Mouse (Mus musculus) central nervous system, embryonic 11.5 days (tissue): ENCODE results near the gene Hoxa7. TPM values are rescaled to one million over a fixed set of nuclear protein-coding genes. Genes with fewer than 3 reads are reported as not detected.

ENCODE experiments used
- polyA plus RNA-seq: library from polyadenylated mRNA; depleted of rRNA; stranded (reverse); fragments of >200 nt; gene quantifications from 2 replicates; pipeline ENCODE4 v1.2.3, GENCODE M21; 2012; rRNA removed

Gene Hoxa7
- polyA plus RNA-seq, result 0.77 and 23.7 TPM in 2 replicates

DNA sequence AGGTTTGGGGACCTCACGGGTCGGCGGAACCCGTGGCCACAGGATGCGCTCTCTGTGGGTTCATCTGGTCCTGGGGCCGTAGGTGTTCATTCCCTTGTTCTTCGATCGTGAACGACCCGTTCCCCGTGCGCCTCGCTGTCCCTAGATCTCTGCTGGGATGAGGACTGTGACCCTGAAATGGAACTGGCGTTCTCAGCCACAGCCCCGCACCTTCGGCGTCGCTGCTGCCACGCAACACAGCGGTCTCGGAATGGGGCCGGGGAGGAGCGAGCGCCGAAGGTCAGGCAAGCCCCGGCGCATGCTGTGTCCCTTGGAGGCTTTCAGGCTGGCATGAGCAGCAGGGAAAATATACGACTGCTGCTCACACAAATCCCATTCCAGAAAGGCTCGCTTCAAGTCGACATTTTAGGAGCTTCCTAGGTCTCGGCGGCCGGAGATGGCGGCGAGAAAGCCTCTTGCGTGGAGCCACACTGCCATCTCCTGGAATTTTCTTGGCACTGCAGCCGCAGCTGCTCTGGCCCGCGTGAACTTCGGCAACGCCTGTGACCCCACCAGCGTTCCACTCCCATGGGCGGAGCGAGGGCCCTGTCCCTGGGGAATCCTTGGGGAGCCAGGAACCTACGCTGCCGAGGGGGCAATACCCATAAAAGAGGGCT is at the start of gene Hoxa7:
Gene Hoxa7 (minus strand): TSS at position 518 of the 656 bp plus-strand sequence.

DNA sequence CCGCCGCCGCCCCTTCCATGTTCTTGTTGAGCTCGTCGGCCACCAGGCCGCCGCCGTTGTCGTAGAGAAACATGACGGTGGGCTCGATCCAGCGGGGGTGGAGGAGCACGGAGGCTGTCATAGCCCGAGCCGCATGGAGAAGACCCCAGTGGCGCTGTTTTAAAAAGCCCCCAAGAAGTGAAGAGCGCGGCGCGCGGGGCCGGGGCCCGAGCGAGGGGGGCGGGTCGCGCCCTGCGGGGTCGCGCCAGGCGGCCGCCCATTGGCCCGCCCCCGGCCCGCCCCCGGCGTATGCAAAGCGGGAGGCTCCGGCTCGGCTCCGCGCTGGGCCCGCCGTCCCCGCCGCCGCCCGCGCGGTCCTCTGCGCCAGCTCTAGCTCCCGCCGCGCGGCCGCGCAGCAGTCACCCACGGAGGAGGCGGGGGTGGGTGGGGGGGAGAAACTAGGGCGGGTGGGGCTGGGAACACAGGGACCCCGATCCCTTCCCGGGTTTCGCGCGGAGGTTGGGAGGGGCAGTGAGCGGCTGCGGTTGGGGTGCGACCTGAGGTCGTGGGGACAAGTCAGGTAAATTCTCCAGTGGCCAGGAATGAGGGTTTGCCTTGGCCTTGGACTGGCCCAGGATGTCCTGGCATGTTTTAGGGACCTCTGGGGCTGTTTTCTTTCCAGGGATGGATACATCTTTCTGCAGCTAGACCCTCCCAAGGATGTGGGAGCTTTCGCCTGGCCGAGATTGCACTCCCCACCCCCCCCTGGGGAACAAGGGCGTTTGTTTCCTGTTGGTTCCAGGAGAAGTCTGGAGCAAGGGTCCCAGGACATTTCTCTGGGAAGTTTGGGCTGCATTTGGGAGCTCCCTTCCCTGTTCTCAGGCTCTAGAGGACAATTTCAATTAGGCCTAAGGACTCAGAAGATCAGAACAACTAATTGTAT is 39.3 kb upstream of the Hoxa7 start, which contains the start of gene Hoxa13:
Gene Hoxa13 (minus strand): TSS at position 227 of the 922 bp plus-strand sequence.

DNA sequence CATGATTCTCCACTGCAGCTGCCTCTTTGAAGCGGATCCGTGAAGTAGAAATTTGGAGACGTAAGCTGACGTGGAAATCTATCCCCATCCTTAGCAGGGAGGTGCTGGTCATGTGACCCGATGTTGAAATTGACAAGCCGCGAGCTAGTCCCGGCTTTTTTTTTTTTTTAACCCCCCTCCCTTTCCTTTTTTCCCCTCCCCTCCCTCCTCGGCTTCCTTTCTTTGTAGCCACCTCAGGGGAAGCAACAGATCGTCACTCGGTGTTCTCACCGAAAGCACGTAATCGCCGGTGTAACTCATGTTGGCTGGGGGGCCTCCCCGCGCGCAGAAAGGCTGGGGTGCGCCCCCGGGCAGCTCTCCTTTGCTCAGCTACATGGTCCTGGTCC is 24.1 kb upstream of the Hoxa7 start, which contains the start of gene Hoxa11:
Gene Hoxa11 (minus strand): TSS at position 54 of the 386 bp plus-strand sequence.

DNA sequence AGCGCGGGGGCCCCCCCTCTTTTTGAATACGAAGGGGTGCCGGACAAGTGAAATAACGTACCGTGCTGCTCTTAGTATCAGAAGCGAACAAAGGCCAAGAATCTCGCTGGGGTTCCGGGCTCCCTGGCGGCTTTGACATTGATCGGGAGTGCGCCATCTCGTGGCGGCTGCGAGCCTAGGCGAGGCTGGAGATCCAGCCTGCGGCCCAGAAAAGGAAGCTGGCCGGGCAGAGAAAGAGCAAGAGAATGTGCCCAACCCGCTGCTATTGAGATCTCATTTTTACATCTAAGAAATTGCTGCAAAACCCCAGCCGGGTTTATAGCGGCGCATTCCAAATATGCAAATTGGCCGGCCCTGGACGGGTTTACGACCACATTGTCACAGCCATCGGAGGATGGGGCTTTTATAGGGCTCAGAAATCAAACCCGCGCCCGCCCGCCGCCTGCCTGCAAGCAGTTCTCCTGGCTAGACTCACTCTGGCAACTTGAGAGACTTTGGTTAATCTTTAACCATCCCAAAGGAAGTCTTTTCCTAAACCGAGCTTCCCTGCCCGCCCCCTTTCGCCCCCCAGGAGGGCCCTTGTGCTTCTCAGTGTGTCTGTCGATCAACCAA is 18.8 kb upstream of the Hoxa7 start, which contains the start of gene Hoxa10:
Gene Hoxa10 (minus strand): TSS at position 466 of the 612 bp plus-strand sequence.

DNA sequence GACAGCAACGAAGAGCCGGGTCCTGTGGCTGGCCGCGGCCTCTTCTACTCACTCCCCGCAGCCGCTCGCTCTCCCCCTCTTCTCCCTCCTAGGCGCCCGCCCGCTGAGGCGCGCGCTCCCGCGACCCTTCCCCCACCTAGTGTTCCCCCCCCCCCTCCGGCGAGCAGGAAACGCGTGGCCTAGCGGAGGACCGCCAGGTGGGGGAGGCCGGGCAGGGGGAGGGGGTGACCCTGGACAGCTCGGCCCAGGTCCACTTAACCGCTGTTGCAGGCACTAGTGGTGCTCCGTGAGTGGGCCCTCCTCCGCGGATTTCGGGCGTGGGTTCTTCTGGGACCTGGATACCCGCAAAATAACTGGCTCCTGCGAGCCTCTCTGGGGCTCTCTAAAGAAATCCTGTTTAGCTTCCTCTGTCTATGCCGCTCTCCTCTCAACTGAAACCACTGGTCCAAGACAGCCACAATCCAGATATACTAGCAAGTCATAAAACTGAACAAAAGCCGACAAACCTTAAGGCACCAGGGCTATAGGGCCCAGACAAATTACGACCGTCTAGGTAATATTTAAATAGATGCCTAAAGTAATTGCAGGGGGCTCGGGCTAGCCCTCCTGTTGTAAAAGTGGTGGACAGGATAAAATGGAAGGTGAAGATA is 9.0 kb upstream of the Hoxa7 start, which contains the start of gene Hoxa9:
Gene Hoxa9 (minus strand): TSS at position 574 of the 650 bp plus-strand sequence.

DNA sequence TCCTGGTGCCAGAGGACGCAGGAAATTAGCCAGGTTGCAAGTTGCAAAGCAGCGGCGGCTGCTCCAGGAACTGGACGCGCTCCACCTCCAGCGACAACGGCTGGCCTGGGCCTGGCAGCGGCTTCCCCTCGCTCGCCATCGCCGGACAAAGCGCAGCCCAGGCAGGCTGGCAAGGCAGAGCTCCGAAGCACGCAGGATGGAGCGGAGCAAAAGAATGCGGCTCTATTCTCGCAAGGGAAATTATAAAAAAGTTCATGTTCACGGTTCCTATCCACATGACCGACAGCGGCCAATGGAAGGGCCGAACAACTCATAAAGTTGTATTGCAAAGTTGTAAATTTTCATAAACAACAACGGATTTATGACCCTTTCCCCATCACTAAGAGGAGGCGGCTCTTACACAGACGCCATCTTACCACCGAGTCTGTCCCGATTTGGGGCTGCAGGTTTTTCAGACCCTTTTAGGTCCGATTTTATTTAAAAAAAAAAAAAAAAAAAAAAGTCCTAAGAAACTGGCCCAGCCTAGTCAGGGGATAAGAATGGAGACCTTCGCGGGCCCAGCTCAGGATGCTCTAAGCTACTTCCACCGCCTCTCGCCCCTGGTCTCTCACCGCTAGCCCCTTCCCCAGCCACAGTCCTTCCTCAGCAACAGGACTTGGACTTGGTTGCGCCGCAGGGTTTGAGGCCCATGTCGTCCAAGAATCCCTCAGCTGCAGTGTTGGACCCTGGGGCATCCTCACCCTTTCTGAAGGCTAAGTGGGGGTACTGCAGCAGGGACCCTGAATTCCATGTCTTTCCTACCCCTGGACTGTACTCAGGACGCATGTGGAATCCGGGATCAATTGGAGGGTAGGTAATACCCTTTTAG is 8.3 kb downstream of the Hoxa7 start, which contains the start of the genes Hoxa3 and Gm28308:
Gene Hoxa3 (minus strand): TSS at position 218 of the 868 bp plus-strand sequence.
Gene Gm28308 (minus strand): TSS at position 221 of the 868 bp plus-strand sequence.

DNA sequence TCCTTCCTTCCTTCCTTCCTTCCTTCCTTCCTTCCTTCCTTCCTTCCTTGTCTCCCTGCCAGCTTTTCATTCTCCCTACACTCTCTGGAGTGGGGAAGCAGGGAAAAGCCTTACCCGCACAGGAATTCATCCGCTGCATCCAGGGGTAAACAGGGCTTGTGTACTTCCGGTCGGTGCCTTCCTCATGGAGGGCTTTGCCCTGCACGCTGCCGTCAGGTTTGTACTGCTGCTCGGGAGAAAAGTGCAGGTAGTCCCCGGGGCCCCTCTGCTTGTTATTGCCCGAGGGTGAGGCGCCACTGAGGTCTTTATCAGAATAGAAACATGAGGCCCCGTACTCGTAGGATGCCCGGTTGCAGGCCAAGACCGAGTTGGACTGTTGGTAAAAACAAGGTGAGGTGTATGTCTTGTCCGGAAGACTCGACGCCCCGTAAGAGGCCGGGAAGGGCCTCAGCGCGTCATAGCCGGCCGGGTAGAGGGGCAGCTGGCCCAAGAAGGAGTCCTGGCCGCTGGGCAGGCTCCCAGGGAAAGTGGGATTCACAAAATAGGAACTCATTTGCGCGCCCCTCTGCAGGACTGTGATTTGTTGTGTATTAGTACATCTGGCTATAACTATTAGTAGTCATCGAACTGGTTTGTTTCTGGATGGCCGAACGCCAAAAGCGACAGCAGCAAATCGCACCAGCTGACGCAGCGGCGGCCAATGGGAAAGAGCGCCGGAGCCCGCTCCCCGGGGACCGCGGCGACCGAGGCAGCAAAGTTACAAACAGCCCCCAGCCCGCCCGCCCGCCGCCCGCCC is 13.4 kb downstream of the Hoxa7 start, which contains the start of gene Hoxa6:
Gene Hoxa6 (minus strand): TSS at position 651 of the 796 bp plus-strand sequence.

DNA sequence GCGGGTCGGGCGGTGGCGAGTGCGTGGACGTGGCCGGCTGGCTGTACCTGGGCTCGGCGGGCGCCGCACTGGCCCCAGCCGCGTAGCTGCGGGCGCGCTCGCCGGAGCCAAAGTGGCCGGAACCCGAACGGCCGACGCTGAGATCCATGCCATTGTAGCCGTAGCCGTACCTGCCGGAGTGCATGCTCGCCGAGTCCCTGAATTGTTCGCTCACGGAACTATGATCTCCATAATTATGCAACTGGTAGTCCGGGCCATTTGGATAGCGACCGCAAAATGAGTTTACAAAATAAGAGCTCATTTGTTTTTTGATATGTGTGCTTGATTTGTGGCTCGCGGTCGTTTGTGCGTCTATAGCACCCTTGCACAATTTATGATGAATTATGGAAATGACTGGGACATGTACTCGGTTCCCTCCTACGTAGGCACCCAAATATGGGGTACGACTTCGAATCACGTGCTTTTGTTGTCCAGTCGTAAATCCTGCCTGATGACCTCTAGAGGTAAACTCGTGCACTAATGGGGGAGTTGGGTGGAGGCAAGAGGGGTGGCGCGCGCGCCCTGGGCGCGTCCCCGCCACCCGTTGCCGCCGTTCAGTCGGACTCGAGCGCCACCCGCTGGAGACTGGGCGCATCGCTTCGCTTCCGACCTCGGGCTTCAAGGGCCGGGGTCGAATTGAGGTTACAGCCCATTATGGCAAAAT is 17.5 kb downstream of the Hoxa7 start, which contains the start of gene Hoxa5:
Gene Hoxa5 (minus strand): TSS at position 538 of the 703 bp plus-strand sequence.

DNA sequence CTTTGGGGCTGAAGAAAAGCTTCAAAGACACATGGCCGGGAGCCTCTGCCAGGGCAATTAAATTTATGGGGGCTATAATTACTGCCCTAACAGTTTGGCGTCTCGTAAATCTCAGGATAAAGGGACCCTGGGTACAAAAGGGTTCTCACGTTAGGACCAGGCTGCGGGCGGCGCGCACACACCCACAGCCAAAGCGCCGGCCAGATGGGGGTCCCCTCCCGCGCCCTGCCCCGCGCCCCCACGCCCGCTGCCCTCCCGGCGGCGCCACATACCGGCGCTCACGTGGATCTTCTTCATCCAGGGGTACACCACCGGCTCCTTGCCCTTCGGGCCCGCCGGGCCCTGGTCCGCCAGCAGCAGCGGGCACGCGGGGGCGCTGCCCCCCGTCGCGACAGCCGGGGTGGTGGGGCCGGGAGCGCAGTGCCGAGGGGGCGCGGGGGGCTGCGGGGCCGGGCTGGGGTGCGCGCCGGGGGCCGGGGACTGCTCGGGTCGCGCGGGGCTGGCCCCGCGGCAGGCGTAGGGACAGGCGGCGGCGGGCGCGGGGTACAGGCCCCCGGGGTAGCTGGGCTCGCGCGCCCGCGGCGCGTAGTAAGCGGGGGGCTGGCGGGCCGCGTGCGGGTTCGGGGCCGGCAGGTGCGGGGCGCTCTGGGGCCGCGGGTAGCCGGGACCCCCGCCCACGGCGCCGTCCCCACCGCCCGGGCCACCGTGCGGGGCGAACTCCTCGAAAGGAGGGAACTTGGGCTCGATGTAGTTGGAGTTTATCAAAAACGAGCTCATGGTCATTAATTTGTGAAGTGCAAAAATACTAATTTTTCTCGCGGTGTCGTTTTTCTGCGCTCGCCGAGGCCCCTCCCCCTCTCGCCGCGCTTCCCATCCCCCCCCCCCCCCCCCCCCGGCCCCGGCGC is 30.5 kb downstream of the Hoxa7 start, which contains the start of gene Hoxa4:
Gene Hoxa4 (minus strand): TSS at position 848 of the 905 bp plus-strand sequence.

DNA sequence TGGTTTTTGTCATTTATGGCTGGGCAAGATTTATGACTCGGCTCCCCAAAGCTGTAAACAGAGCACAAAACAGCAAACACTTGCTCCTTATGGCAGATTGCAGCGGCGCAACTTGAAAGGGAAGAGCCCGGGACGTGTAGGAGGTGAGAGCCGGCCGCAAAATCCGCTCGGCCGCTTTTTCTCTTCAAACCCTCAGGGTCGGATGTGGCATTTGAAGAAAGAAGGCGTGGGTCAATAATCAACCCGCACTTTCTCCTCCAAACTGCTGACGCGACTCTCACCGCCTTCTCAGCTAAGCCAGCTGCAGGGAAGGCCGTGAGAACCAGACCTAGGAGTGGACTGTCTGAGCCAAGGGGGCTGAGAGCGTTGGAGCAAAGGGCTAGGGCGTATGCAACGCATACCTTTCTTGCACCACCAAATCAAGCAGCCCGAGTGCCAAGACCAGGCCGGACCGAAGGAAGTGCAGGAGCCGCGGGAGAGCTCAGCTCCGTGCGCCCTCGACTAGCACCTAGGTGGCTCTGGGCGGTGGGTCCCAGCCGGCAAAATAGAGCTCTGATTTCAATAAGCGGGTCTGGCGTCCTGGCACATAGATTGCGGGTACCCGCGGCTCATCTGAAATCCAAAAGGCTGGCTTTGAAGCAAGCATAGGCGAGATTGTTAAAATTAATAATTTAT is 44.5 kb downstream of the Hoxa7 start, which contains the start of gene 5730596B20Rik:
Gene 5730596B20Rik (plus strand): TSS at position 438 of the 675 bp plus-strand sequence.

DNA sequence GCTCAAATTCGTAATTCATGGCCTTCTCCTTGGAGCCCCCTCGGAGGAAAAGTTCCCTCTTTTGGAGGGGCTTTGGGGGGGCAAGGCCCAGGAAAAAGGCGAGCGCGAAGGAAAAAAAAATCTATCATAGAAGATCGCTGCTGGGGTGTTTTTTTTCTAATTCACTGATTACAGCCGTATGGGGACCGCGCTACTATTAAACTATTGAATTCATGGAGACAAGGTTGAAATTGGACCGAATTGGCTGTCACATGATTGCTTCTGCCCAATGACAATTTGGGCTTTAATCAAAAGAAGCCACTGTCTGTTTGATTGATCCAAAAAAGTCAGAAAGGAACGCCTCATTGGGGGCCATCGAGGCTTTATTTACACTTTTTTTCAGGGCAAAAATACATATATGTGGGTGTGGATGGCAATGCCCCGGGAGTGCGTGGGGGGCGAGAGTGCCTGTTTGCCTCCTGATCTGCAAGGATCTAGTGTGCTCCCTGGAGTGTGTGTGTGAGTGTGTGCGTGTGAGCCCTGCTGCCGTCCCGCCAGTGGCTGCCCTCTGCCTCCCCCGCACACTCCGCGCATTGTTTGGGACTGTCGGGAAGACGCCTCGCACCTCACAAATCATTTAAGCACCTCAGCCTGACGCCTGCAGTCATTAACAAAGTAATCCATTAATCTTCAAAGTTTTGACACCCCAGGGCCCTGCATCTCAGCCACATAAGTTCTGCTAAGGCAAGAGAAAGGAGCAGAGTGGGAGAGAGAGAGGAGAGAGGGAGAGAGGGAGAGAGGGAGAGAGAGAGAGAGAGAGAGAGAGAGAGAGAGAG is 56.8 kb downstream of the Hoxa7 start, which contains the start of gene Hoxa2:
Gene Hoxa2 (minus strand): TSS at position 206 of the 815 bp plus-strand sequence.

Other genes with a start within 250 kb of the Hoxa7 start
- gene Skap2, start 209.3 kb downstream of the Hoxa7 start, polyA plus RNA-seq, result 6.7 and 17.4 TPM in 2 replicates
- 0.35 and 2.5 TPM in 2 replicates for gene Hoxa1, start 63.5 kb downstream of the Hoxa7 start, polyA plus RNA-seq
- 0.83 and 15.3 TPM in 2 replicates for gene Hoxa2, start 57.0 kb downstream of the Hoxa7 start, polyA plus RNA-seq
- 0.07 and 1.5 TPM in 2 replicates for gene 5730596B20Rik, start 44.4 kb downstream of the Hoxa7 start, polyA plus RNA-seq
- gene Hoxa4, start 30.1 kb downstream of the Hoxa7 start, polyA plus RNA-seq, result 0.85 and 13.1 TPM in 2 replicates
- 1.9 and 37.9 TPM in 2 replicates for gene Hoxa5, start 17.3 kb downstream of the Hoxa7 start, polyA plus RNA-seq
- gene Hoxa6, start 13.1 kb downstream of the Hoxa7 start, polyA plus RNA-seq, result 0.10 and 10.2 TPM in 2 replicates
- 1.2 and 20.2 TPM in 2 replicates for gene Hoxa3, start 8.5 kb downstream of the Hoxa7 start, polyA plus RNA-seq
- 3.1 TPM in 1 of 2 replicates, not detected in the other for gene Gm28308, start 8.5 kb downstream of the Hoxa7 start, polyA plus RNA-seq
- gene Hoxa9, start 9.2 kb upstream of the Hoxa7 start, polyA plus RNA-seq, result 1.2 and 40.0 TPM in 2 replicates
- gene Hoxa10, start 19.0 kb upstream of the Hoxa7 start, polyA plus RNA-seq, result 0.36 and 24.7 TPM in 2 replicates
- gene Hoxa11, start 24.0 kb upstream of the Hoxa7 start, polyA plus RNA-seq, result 0.04 and 4.8 TPM in 2 replicates
- gene Hoxa13, start 39.0 kb upstream of the Hoxa7 start, polyA plus RNA-seq, result 0.05 and 2.5 TPM in 2 replicates
- gene Evx1, start 91.6 kb upstream of the Hoxa7 start, polyA plus RNA-seq, result 1.4 and 2.0 TPM in 2 replicates